Mouse (Mus musculus): ENCODE measurements around the gene Muc3.

GRCm38 (mm10) chr5:137131490-137131889 lies 17.6 kb downstream of the Muc3 start:
- TF ChIP-seq MAX (IDR thresholded peaks at IDR 0.05; ENCODE audit: low read depth) (no peak), POLR2AphosphoS2 (IDR thresholded peaks at IDR 0.05; ENCODE audit: insufficient read length, low read depth) (no peak), MYOD1 (IDR thresholded peaks at IDR 0.05; ENCODE audit: control insufficient read depth in 1 of 3, insufficient read length in 2 of 3, low read depth in 2 of 3) (no peak), USF1 (IDR thresholded peaks at IDR 0.05; ENCODE audit: low read depth) (no peak), MYOG (IDR thresholded peaks at IDR 0.05; ENCODE audit: control insufficient read depth in 1 of 3, insufficient read depth in 1 of 3, insufficient read length in 2 of 3, low read depth in 2 of 3) (no peak), POLR2A (IDR thresholded peaks at IDR 0.05; ENCODE audit: insufficient read length, low read depth) (no peak), E2F4 (IDR thresholded peaks at IDR 0.05; ENCODE audit: insufficient read depth) (no peak), TCF3 (IDR thresholded peaks at IDR 0.05; ENCODE audit: insufficient read length, low read depth) (no peak), REST (IDR thresholded peaks at IDR 0.05; ENCODE audit: insufficient read depth, insufficient read length) (no peak), TCF12 (IDR thresholded peaks at IDR 0.05; ENCODE audit: insufficient read depth, poor library complexity, severe bottlenecking) (no peak), CEBPB (IDR thresholded peaks at IDR 0.05; ENCODE audit: insufficient read depth, poor library complexity, severe bottlenecking) (no peak), SRF (IDR thresholded peaks at IDR 0.05; ENCODE audit: control insufficient read depth, insufficient read length, low read depth) (no peak)
